Mouse (Mus musculus): ENCODE results near the gene Mpped2. TPM values are rescaled to one million over a fixed set of nuclear protein-coding genes. Genes with fewer than 3 reads are reported as not detected.

Mpped2 gene
- polyA plus RNA-seq, 1 experiment = 7.6 TPM

DNA sequence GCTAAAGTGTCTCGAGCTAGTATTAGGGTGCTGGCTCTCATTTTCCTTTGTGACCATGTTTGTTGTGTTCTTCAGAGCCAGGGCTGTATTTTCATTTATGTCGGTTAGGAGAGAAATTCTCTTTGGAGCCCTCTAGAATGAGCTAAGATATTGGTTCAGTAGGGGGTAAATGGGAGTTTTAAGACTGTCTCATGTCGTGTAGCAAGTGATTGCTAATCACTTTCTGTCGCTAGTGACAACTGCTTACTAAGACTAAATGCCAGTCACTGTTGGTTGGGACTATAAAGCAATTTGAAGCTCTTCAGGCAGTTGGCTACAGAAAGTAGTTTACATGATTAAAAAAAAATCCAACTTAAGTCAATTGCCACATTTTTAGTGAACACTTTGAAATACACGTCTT, 27.6 kb downstream of the Mpped2 start:
- H3K36me3 ChIP-seq (ENCODE audit: control insufficient read depth, insufficient read depth, low read length, poor library complexity, severe bottlenecking) = no peaks in the 10 kb centered on the region
- no peak overlapping the region for H3K27ac ChIP-seq (ENCODE audit: insufficient read depth, low read length)
- H3K27me3 ChIP-seq (ENCODE audit: control insufficient read depth, insufficient read depth, low read length, poor library complexity, severe bottlenecking) = no peaks in the 10 kb centered on the region
- peaks cover 4% of the 10 kb centered on the region for H3K4me1 ChIP-seq (ENCODE audit: control insufficient read depth, insufficient read depth, low read length)
- TF ChIP-seq CTCF (IDR thresholded peaks at IDR 0.05; ENCODE audit: low read depth, low read length) (no peak), EP300 (IDR thresholded peaks at IDR 0.05; ENCODE audit: insufficient read depth, low read depth, low read length) (no peak), POLR2A (IDR thresholded peaks at IDR 0.05; ENCODE audit: insufficient read depth, low read length) (no peak)
- no peaks in the 10 kb centered on the region for H3K9me3 ChIP-seq (replicated peaks; ENCODE audit: control insufficient read depth, insufficient read depth, low read length, poor library complexity, severe bottlenecking)
- H3K9ac ChIP-seq (ENCODE audit: low read depth, poor library complexity, severe bottlenecking) = no peak overlapping the region
- no peak overlapping the region for H3K4me3 ChIP-seq (ENCODE audit: low read depth, low read length)

DNA sequence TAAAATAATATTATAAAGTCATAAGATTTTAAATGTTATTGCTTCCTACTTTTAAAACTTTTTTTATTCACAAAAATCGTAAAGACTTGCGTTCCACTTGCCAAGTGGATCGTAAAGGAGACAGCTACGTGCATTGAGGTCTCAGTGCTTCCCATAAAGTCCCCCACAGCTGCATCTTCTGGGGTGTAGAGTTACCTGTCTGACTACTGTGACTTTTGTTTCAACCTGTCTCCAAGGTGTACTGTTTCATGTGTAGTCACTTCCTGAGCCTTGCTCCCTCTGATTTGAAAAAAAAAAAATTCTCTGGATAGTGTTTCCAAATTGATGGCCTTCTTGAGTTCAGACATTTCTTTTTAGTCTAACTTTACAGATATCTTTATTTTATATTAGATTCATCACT, 29.0 kb downstream of the Mpped2 start:
- Histone ChIP-seq H3K4me3 (ENCODE audit: low read depth, low read length) (no peak overlapping the region), H3K27ac (ENCODE audit: insufficient read depth, low read length) (no peak overlapping the region), H3K9ac (ENCODE audit: low read depth, poor library complexity, severe bottlenecking) (no peak overlapping the region), H3K36me3 (ENCODE audit: control insufficient read depth, insufficient read depth, low read length, poor library complexity, severe bottlenecking) (no peaks in the 10 kb centered on the region), H3K9me3 (replicated peaks; ENCODE audit: control insufficient read depth, insufficient read depth, low read length, poor library complexity, severe bottlenecking) (no peaks in the 10 kb centered on the region), H3K4me1 (ENCODE audit: control insufficient read depth, insufficient read depth, low read length) (peaks cover 4% of the 10 kb centered on the region), H3K27me3 (ENCODE audit: control insufficient read depth, insufficient read depth, low read length, poor library complexity, severe bottlenecking) (no peaks in the 10 kb centered on the region)
- TF ChIP-seq EP300 (IDR thresholded peaks at IDR 0.05; ENCODE audit: insufficient read depth, low read depth, low read length) = no peak
- TF ChIP-seq POLR2A (IDR thresholded peaks at IDR 0.05; ENCODE audit: insufficient read depth, low read length) = no peak
- no peak for TF ChIP-seq CTCF (IDR thresholded peaks at IDR 0.05; ENCODE audit: low read depth, low read length)

DNA sequence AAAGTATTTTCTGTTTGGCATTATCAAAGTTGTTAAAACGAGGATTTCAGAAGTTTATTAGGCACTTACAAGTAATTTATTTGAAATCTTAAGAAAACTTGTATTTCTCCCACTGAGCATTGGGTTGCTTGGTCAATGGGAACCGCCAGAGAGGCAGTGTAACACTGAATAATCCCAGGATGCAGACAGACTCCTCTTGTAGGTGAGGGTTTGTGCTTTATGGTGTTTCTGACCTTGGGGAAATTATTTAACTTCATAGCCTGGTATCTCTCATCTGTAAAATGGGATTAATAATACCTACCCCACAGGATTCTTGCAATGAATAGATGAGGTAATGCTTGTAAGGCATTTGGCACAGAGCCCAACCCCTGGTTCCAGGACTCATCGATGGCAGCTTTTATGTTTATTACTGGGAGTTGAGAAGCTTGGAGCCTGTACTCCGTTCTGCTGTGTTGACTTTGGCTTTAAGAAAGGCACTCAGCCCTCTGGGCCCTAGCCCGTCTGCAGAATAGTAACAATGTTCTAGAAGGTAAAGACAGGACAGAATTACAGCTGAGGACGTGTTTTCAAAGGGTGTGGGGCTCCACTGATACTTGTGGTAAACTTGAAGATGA, 37.0 kb downstream of the Mpped2 start:
- TF ChIP-seq EP300 (IDR thresholded peaks at IDR 0.05; ENCODE audit: insufficient read depth, low read depth, low read length) = no peak
- TF ChIP-seq POLR2A (IDR thresholded peaks at IDR 0.05; ENCODE audit: insufficient read depth, low read length) = no peak
- TF ChIP-seq CTCF (IDR thresholded peaks at IDR 0.05; ENCODE audit: low read depth, low read length) = no peak
- no peak overlapping the region for H3K9ac ChIP-seq (ENCODE audit: low read depth, poor library complexity, severe bottlenecking)
- H3K27me3 ChIP-seq (ENCODE audit: control insufficient read depth, insufficient read depth, low read length, poor library complexity, severe bottlenecking) = no peaks in the 10 kb centered on the region
- H3K27ac ChIP-seq (ENCODE audit: insufficient read depth, low read length) = no peak overlapping the region
- H3K9me3 ChIP-seq (replicated peaks; ENCODE audit: control insufficient read depth, insufficient read depth, low read length, poor library complexity, severe bottlenecking) = no peaks in the 10 kb centered on the region
- H3K4me1 ChIP-seq (ENCODE audit: control insufficient read depth, insufficient read depth, low read length) = no peaks in the 10 kb centered on the region
- H3K4me3 ChIP-seq (ENCODE audit: low read depth, low read length) = no peak overlapping the region
- no peaks in the 10 kb centered on the region for H3K36me3 ChIP-seq (ENCODE audit: control insufficient read depth, insufficient read depth, low read length, poor library complexity, severe bottlenecking)

DNA sequence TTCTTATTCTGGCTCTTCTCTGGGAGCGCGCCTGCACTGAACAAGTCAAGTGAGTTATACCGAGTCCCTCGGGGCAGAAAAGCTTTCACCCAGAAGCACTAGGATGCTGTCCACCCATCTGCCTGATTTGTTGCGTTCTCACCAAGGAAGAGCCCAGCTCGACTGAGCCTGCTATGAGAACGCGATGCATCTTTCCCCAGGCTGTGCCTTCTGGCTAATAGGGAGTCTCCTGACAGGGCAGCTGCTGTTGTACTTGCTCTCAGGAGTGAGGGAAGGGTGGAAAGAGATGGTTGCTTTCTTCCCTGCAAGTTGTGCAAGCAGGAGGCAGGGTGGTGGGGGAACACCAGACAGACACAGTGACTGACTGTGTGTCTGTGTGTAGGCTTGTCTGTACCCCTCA, 37.5 kb downstream of the Mpped2 start:
- Histone ChIP-seq H3K9ac (ENCODE audit: low read depth, poor library complexity, severe bottlenecking) (no peak overlapping the region), H3K27me3 (ENCODE audit: control insufficient read depth, insufficient read depth, low read length, poor library complexity, severe bottlenecking) (no peaks in the 10 kb centered on the region), H3K27ac (ENCODE audit: insufficient read depth, low read length) (no peak overlapping the region)

DNA sequence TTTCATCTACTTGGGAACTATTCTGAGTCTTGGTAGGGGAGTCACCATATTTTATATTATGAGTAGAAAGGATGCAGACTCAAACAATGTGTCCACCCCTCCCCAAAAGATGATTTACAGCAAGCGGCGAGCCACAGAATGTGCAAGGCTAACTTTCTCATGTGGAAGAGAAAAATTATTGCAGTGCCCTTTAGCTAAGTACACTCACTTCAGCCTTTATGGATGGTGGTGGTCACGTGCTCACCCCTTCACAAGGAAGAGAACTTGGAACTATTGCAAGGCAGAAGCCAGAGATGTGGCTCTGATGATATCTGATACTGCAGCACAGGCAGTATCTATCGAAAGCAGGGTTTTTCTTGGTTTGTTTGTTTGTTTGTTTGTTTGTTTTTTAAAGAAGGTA, 38.4 kb downstream of the Mpped2 start:
- H3K9ac ChIP-seq (ENCODE audit: low read depth, poor library complexity, severe bottlenecking) = no peak overlapping the region
- no peak for TF ChIP-seq CTCF (IDR thresholded peaks at IDR 0.05; ENCODE audit: low read depth, low read length)
- TF ChIP-seq POLR2A (IDR thresholded peaks at IDR 0.05; ENCODE audit: insufficient read depth, low read length) = no peak
- no peak for TF ChIP-seq EP300 (IDR thresholded peaks at IDR 0.05; ENCODE audit: insufficient read depth, low read depth, low read length)
- H3K36me3 ChIP-seq (ENCODE audit: control insufficient read depth, insufficient read depth, low read length, poor library complexity, severe bottlenecking) = no peaks in the 10 kb centered on the region
- H3K9me3 ChIP-seq (replicated peaks; ENCODE audit: control insufficient read depth, insufficient read depth, low read length, poor library complexity, severe bottlenecking) = no peaks in the 10 kb centered on the region
- no peak overlapping the region for H3K27ac ChIP-seq (ENCODE audit: insufficient read depth, low read length)
- H3K4me1 ChIP-seq (ENCODE audit: control insufficient read depth, insufficient read depth, low read length) = no peaks in the 10 kb centered on the region
- no peaks in the 10 kb centered on the region for H3K27me3 ChIP-seq (ENCODE audit: control insufficient read depth, insufficient read depth, low read length, poor library complexity, severe bottlenecking)
- H3K4me3 ChIP-seq (ENCODE audit: low read depth, low read length) = no peak overlapping the region

More for the DNA sequence above, 37.5 kb downstream of the Mpped2 start:
- H3K36me3 ChIP-seq (ENCODE audit: control insufficient read depth, insufficient read depth, low read length, poor library complexity, severe bottlenecking) = no peaks in the 10 kb centered on the region
- H3K9me3 ChIP-seq (replicated peaks; ENCODE audit: control insufficient read depth, insufficient read depth, low read length, poor library complexity, severe bottlenecking) = no peaks in the 10 kb centered on the region
- H3K4me1 ChIP-seq (ENCODE audit: control insufficient read depth, insufficient read depth, low read length) = no peaks in the 10 kb centered on the region
- TF ChIP-seq EP300 (IDR thresholded peaks at IDR 0.05; ENCODE audit: insufficient read depth, low read depth, low read length) (no peak), CTCF (IDR thresholded peaks at IDR 0.05; ENCODE audit: low read depth, low read length) (no peak), POLR2A (IDR thresholded peaks at IDR 0.05; ENCODE audit: insufficient read depth, low read length) (no peak)
- H3K4me3 ChIP-seq (ENCODE audit: low read depth, low read length) = no peak overlapping the region

DNA sequence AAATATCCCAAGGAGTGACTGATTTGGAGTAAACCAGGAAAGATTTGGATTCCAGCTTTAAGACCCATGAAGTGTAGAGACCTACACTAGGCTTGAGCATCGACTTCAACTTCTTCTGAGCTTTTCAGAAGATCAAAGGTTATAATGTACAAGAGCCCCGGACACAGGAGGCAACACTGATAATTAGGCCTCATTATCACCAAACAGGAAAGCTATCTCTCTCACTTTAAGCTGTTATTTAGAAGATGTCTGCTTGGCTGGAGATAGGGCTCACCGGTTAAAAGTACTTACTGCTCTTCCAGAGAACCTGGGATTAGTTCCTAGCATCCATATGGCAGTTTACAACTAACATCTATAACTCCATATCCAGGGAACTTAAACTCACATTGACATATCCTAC, 39.1 kb downstream of the Mpped2 start:
- Histone ChIP-seq H3K9ac (ENCODE audit: low read depth, poor library complexity, severe bottlenecking) (no peak overlapping the region), H3K4me3 (ENCODE audit: low read depth, low read length) (no peak overlapping the region), H3K27ac (ENCODE audit: insufficient read depth, low read length) (no peak overlapping the region), H3K4me1 (ENCODE audit: control insufficient read depth, insufficient read depth, low read length) (no peaks in the 10 kb centered on the region), H3K9me3 (replicated peaks; ENCODE audit: control insufficient read depth, insufficient read depth, low read length, poor library complexity, severe bottlenecking) (no peaks in the 10 kb centered on the region), H3K36me3 (ENCODE audit: control insufficient read depth, insufficient read depth, low read length, poor library complexity, severe bottlenecking) (no peaks in the 10 kb centered on the region), H3K27me3 (ENCODE audit: control insufficient read depth, insufficient read depth, low read length, poor library complexity, severe bottlenecking) (no peaks in the 10 kb centered on the region)
- TF ChIP-seq EP300 (IDR thresholded peaks at IDR 0.05; ENCODE audit: insufficient read depth, low read depth, low read length) (no peak), CTCF (IDR thresholded peaks at IDR 0.05; ENCODE audit: low read depth, low read length) (no peak), POLR2A (IDR thresholded peaks at IDR 0.05; ENCODE audit: insufficient read depth, low read length) (no peak)
